7 mouse cellular contexts compared by ENCODE assay signal in genomic region chr6:88044234-88044576, GRCm38 (mm10). TPM values are rescaled to one million over a fixed set of nuclear protein-coding genes. Genes with fewer than 3 reads are reported as not detected.
A peak's percentile ranks its signal among the peaks of the same experiment; 100 is the strongest.
DNase-seq lines count a peak whose midpoint lies in the region; ATAC-seq and TF ChIP-seq lines count a peak whose summit lies in the region.

No protein-coding gene starts in this region.

- WGBS in lung, adult 2 months: 0% methylated on average over 3 of the region's 3 CpGs
- WGBS in hindbrain, embryonic 15.5 days: 8% methylated on average over 3 of the region's 3 CpGs
- WGBS in midbrain, postnatal 0 days: 5% methylated on average over 3 of the region's 3 CpGs

- TF ChIP-seq POLR2A in lung, adult 2 months (IDR thresholded peaks at IDR 0.05; ENCODE audit: borderline replicate concordance, extremely low read depth, low read depth, low read length): no peak

- peak overlapping the region; percentile 81 for H3K9ac ChIP-seq in hindbrain, embryonic 15.5 days
- peak overlapping the region; percentile 95 for H3K9ac ChIP-seq in midbrain, postnatal 0 days (replicated peaks; ENCODE audit: low read length, poor library complexity, severe bottlenecking)

- peak overlapping the region; percentile 73 for H3K4me2 ChIP-seq in hindbrain, embryonic 15.5 days
- H3K4me2 ChIP-seq in midbrain, postnatal 0 days (ENCODE audit: low read depth, low read length, poor library complexity, severe bottlenecking): peak overlapping the region; percentile 81

- H3K4me1 ChIP-seq in lung, adult 2 months (ENCODE audit: control insufficient read depth, insufficient read depth, low read length): peaks cover 11% of the 10 kb centered on the region
- H3K4me1 ChIP-seq in hindbrain, embryonic 15.5 days (replicated peaks): peaks cover 36% of the 10 kb centered on the region
- H3K4me1 ChIP-seq in midbrain, postnatal 0 days (ENCODE audit: insufficient read depth, low read length): peaks cover 7% of the 10 kb centered on the region

- no peak for DNase-seq in lung, adult 2 months
- DNase-seq in lung, postnatal 36 days: no peak
- DNase-seq in c-Kit-positive CD71-positive TER-119-positive erythroid progenitor cells, embryonic 14.5 days (ENCODE audit: low spot score): peak; percentile 32
- no peak for DNase-seq in midbrain, postnatal 0 days (ENCODE audit: low spot score)
- no peak for DNase-seq in left cerebral cortex, postnatal 4 days
- DNase-seq in layer of hippocampus, adult 9-11 months: no peak

- H3K36me3 ChIP-seq in hindbrain, embryonic 15.5 days: no peaks in the 10 kb centered on the region
- H3K36me3 ChIP-seq in midbrain, postnatal 0 days (ENCODE audit: insufficient read depth, low read length): no peaks in the 10 kb centered on the region

- peak overlapping the region; percentile 98 for H3K4me3 ChIP-seq in lung, adult 2 months (replicated peaks; ENCODE audit: extremely low read depth, low read depth, low read length)
- peak overlapping the region; percentile 66 for H3K4me3 ChIP-seq in hindbrain, embryonic 15.5 days
- peak overlapping the region; percentile 97 for H3K4me3 ChIP-seq in midbrain, postnatal 0 days (ENCODE audit: low read depth, low read length)

- no peak for TF ChIP-seq CTCF in lung, adult 2 months (IDR thresholded peaks at IDR 0.05; ENCODE audit: insufficient read depth, low read length)
- no peak for TF ChIP-seq CTCF in midbrain, postnatal 0 days (IDR thresholded peaks at IDR 0.05)

- no peak overlapping the region for H3K27ac ChIP-seq in hindbrain, embryonic 15.5 days (replicated peaks)
- H3K27ac ChIP-seq in midbrain, postnatal 0 days (ENCODE audit: low read depth, low read length): peak overlapping the region; percentile 85

- intact Hi-C loops in left cerebral cortex, postnatal 4 days (cut with DNase I): no loop called here

- no peak for ATAC-seq in hindbrain, embryonic 15.5 days (ENCODE audit: low FRiP score, low read depth)
- ATAC-seq in midbrain, postnatal 0 days (ENCODE audit: low FRiP score): no peak

- no peaks in the 10 kb centered on the region for H3K9me3 ChIP-seq in hindbrain, embryonic 15.5 days
- H3K9me3 ChIP-seq in midbrain, postnatal 0 days (ENCODE audit: low read length): no peaks in the 10 kb centered on the region

- peaks cover 8% of the 10 kb centered on the region; the same call in 1 of the 2 replicates for H3K27me3 ChIP-seq in hindbrain, embryonic 15.5 days
- H3K27me3 ChIP-seq in midbrain, postnatal 0 days (ENCODE audit: insufficient read depth, low read length): no peaks in the 10 kb centered on the region

RNA-seq across cellular contexts. Expression of gene Rab7, which starts 0.9 kb away (rescaled TPM):
- 160 and 241 TPM in 2 replicates for polyA plus RNA-seq in lung, adult 2 months (2012; rRNA removed)
- polyA plus RNA-seq in hindbrain, embryonic 15.5 days (2015; fragmentation: Nextera tagmentation; extraction: Ambion mirVana): 341 and 360 TPM in 2 replicates
- total RNA-seq in midbrain, postnatal 0 days (2014; rRNA removed): 87.5 and 103 TPM in 2 replicates
- polyA plus RNA-seq in midbrain, postnatal 0 days (2015; fragmentation: Nextera tagmentation; extraction: Ambion mirVana): 356 and 379 TPM in 2 replicates
- 100 to 1,000 TPM; 278 to 279 TPM for total RNA-seq in left cerebral cortex, postnatal 4 days (2021)

RNA-seq across cellular contexts. Expression of gene Rpn1, which starts 40.1 kb away (rescaled TPM):
- polyA plus RNA-seq in lung, adult 2 months (2012; rRNA removed): 127 and 179 TPM in 2 replicates
- polyA plus RNA-seq in hindbrain, embryonic 15.5 days (2015; fragmentation: Nextera tagmentation; extraction: Ambion mirVana): 298 and 305 TPM in 2 replicates
- total RNA-seq in midbrain, postnatal 0 days (2014; rRNA removed): 196 and 198 TPM in 2 replicates
- polyA plus RNA-seq in midbrain, postnatal 0 days (2015; fragmentation: Nextera tagmentation; extraction: Ambion mirVana): 252 and 261 TPM in 2 replicates
- 100 to 1,000 TPM; 186 to 197 TPM for total RNA-seq in left cerebral cortex, postnatal 4 days (2021)
